Mouse (Mus musculus) midbrain, postnatal 0 days (tissue): ENCODE measurements at regions not wholly inside any gene's neighbourhood (a gene's known extent, or its start where the extent isn't known, plus 50 kb on each side); places are given as distances from the start of the nearest gene placed in this dataset.

Experiments
- ATAC-seq: fragments of 200-750 bp; cut with Nextera tagmentation; 2 replicates; pipeline ENCODE4 v1.8.0; 2017; ENCODE audit warnings: moderate number of reproducible peaks, mild to moderate bottlenecking, moderate TSS enrichment, moderate library complexity; ENCODE audit not compliant: low FRiP score
- DNase-seq: peaks from one replicate; pipeline ENCODE4 v3.0.0-alpha.2; 2015; ENCODE audit warnings: low spot score
- H3K27ac ChIP-seq: fragments of 300-500 bp; sonication (generic); 2 replicates; pipeline ENCODE4 v1.5.1; 2014; ENCODE audit warnings: low read depth, mild to moderate bottlenecking, low read length, mixed read lengths
- H3K27me3 ChIP-seq: fragments of 300-500 bp; sonication (generic); 2 replicates; pipeline ENCODE4 v1.6.1; 2014; ENCODE audit warnings: low read length, control low read depth, mixed read lengths; ENCODE audit not compliant: insufficient read depth
- H3K36me3 ChIP-seq: fragments of 300-500 bp; sonication (generic); 2 replicates; pipeline ENCODE4 v1.6.1; 2014; ENCODE audit warnings: low read length, control low read depth, mixed read lengths; ENCODE audit not compliant: insufficient read depth
- H3K4me1 ChIP-seq: fragments of 300-500 bp; sonication (generic); 2 replicates; pipeline ENCODE4 v1.6.1; 2014; ENCODE audit warnings: mild to moderate bottlenecking, control low read depth, antibody characterized with exemption, low read length, mixed read lengths; ENCODE audit not compliant: insufficient read depth
- H3K4me2 ChIP-seq: fragments of 300-500 bp; sonication (generic); 2 replicates; pipeline ENCODE4 v1.6.1; 2014; ENCODE audit warnings: low read depth, mild to moderate bottlenecking, low read length, mixed read lengths; ENCODE audit not compliant: poor library complexity, severe bottlenecking
- H3K4me3 ChIP-seq: fragments of 300-500 bp; sonication (generic); 2 replicates; pipeline ENCODE4 v1.5.1; 2014; ENCODE audit warnings: low read depth, mild to moderate bottlenecking, low read length, moderate library complexity
- H3K9ac ChIP-seq: fragments of 300-500 bp; sonication (generic); replicated peaks from 2 replicates; pipeline ENCODE4 v1.6.1; 2014; ENCODE audit warnings: mild to moderate bottlenecking, low read length, moderate library complexity, mixed read lengths; ENCODE audit not compliant: poor library complexity, severe bottlenecking
- H3K9me3 ChIP-seq: fragments of 300-500 bp; sonication (generic); 2 replicates; pipeline ENCODE4 v1.6.1; 2016; ENCODE audit warnings: low read length, control low read depth
- CTCF ChIP-seq: IDR thresholded peaks from 2 replicates; pipeline ENCODE4 v1.5.1; 2016; ENCODE audit warnings: antibody characterized with exemption, mild to moderate bottlenecking
- WGBS: fragments of 180-500 bp; shearing (Covaris S2); extraction: QIAGEN DNeasy Blood & Tissue Kit; methylation state at CpG from one replicate; pipeline ENCODE4 v1.1.7; 2014; 5-methylcytosine and 5-hydroxymethylcytosine counted together

DNA sequence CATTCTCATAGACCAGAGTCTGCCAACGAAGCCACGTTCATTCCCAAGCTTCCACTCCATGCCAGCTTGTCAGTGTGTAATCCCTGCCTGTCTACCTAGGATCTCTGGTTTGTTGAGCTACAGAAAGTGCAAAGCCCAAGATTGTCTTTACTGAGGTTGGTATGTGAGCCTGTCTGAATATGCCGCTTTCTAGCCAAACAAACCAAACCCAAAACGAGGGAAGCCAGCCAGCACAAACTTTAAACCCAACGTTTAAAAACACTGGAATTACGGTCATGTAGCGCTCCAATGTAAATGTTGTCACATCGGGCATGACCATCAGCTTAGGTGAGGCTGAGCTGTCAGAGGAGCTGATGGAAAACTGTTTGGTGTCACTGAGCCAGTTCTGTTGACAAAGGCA lies 741.6 kb downstream of the Efnb2 start:
- Histone ChIP-seq H3K4me1 (no peaks in the 10 kb centered on the region), H3K27ac (no peak overlapping the region), H3K36me3 (no peaks in the 10 kb centered on the region), H3K27me3 (no peaks in the 10 kb centered on the region), H3K4me2 (no peak overlapping the region), H3K4me3 (no peak overlapping the region), H3K9ac (no peak overlapping the region), H3K9me3 (no peaks in the 10 kb centered on the region)
- ATAC-seq (no peak), DNase-seq (no peak)
- no peak for TF ChIP-seq CTCF
- 91% methylated on average over 8 of the region's 8 CpGs for WGBS

GRCm38 (mm10) chr8:7894338-7894737 lies 766.7 kb downstream of the Efnb2 start:
- no peaks in the 10 kb centered on the region for H3K9me3 ChIP-seq
- no peak overlapping the region for H3K9ac ChIP-seq
- no peak overlapping the region for H3K4me2 ChIP-seq
- no peaks in the 10 kb centered on the region for H3K4me1 ChIP-seq
- H3K27me3 ChIP-seq, result no peaks in the 10 kb centered on the region
- 83% methylated on average over 3 of the region's 3 CpGs for WGBS
- ATAC-seq (no peak), DNase-seq (no peak)
- no peak for TF ChIP-seq CTCF
- H3K4me3 ChIP-seq, result no peak overlapping the region
- no peaks in the 10 kb centered on the region for H3K36me3 ChIP-seq
- no peak overlapping the region for H3K27ac ChIP-seq

DNA sequence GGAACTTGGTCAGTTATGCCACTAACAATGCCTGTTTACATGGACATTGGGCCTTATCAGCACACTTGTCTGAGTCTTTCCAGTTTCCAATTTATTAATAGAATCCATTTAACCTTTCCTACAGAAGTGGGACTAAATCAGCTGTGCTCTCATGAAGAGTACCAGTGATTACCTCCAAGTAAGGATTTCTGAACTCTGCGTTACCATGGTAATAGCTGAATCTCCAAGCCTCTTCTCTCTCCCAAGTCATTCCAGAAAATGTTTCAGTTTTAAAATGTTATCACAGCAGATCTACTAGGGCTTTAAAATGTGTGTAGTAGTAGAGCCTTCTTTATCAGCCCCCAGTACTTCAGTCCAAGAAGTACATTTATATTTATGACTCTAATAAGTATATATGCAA lies 807.9 kb downstream of the Efnb2 start:
- no peak for TF ChIP-seq CTCF
- H3K9me3 ChIP-seq, result no peaks in the 10 kb centered on the region
- H3K4me3 ChIP-seq, result no peak overlapping the region
- H3K27ac ChIP-seq, result no peak overlapping the region
- H3K27me3 ChIP-seq, result no peaks in the 10 kb centered on the region
- H3K4me1 ChIP-seq, result no peaks in the 10 kb centered on the region
- H3K36me3 ChIP-seq, result no peaks in the 10 kb centered on the region
- ATAC-seq (no peak; the same call in 1 of the 2 replicates), DNase-seq (peak; percentile 59)
- 44% methylated on average over 1 of the region's 1 CpGs for WGBS
- no peak overlapping the region for H3K4me2 ChIP-seq
- H3K9ac ChIP-seq, result no peak overlapping the region

- no peak overlapping the region for H3K9ac ChIP-seq
- ATAC-seq (no peak), DNase-seq (peak; percentile 22)
- H3K4me3 ChIP-seq, result no peak overlapping the region
- no peak for TF ChIP-seq CTCF
- no peak overlapping the region for H3K4me2 ChIP-seq
- H3K27ac ChIP-seq, result no peak overlapping the region
- no peaks in the 10 kb centered on the region for H3K9me3 ChIP-seq
- H3K4me1 ChIP-seq, result no peaks in the 10 kb centered on the region
- H3K27me3 ChIP-seq, result no peaks in the 10 kb centered on the region
- H3K36me3 ChIP-seq, result no peaks in the 10 kb centered on the region
These were observed 810.5 kb downstream of the Efnb2 start for GRCm38 (mm10) chr8:7850573-7850972.

DNA sequence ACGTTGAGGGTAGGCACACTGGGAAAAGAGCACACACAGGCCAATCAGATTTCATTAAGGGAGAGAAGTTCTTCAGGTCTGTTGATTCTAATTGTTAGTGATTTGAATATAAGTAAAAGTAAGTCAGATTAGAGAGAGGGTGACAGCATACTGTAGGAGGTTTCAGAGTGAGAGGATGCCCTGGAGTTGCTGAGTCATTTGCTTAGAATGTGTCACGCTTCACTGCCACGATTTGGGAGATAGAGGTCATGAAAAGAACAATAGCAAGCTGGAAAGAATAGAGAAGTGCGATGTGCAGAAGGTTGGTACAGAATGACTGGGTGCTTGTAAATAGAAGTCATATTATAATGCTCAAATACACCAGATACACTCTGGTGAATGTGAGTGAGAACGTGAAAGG lies 829.1 kb downstream of the Efnb2 start:
- no peak for ATAC-seq
- Histone ChIP-seq H3K36me3 (no peaks in the 10 kb centered on the region), H3K27me3 (no peaks in the 10 kb centered on the region), H3K4me2 (no peak overlapping the region), H3K4me3 (no peak overlapping the region), H3K4me1 (no peaks in the 10 kb centered on the region), H3K27ac (no peak overlapping the region), H3K9ac (no peak overlapping the region), H3K9me3 (0 out of 2 replicates have a peak, but pooled peaks cover 4% of the 10 kb centered on the region)
- no peak for TF ChIP-seq CTCF
- no peak for DNase-seq
- 58% methylated on average over 5 of the region's 5 CpGs for WGBS

GRCm38 (mm10) chr8:7827811-7828210 lies 833.2 kb downstream of the Efnb2 start:
- DNase-seq (no peak), ATAC-seq (no peak)
- Histone ChIP-seq H3K4me3 (no peak overlapping the region), H3K36me3 (no peaks in the 10 kb centered on the region), H3K4me1 (no peaks in the 10 kb centered on the region), H3K9ac (no peak overlapping the region), H3K27me3 (no peaks in the 10 kb centered on the region), H3K27ac (no peak overlapping the region), H3K9me3 (no peaks in the 10 kb centered on the region), H3K4me2 (no peak overlapping the region)
- 92% methylated on average over 1 of the region's 1 CpGs for WGBS
- no peak for TF ChIP-seq CTCF
